Mouse (Mus musculus): ENCODE data around the gene Foxn3.
A peak's percentile ranks its signal among the peaks of the same experiment; 100 is the strongest.

Foxn3 gene

GRCm38 (mm10) chr12:99519862-99520261, 43.5 kb downstream of the Foxn3 start:
- no peak for DNase-seq

- DNase-seq = no peak
Measured at GRCm38 (mm10) chr12:99519191-99519614, 44.2 kb downstream of the Foxn3 start.

GRCm38 (mm10) chr12:99518640-99519039, 44.7 kb downstream of the Foxn3 start:
- no peak for DNase-seq

GRCm38 (mm10) chr12:99518126-99518525, 45.3 kb downstream of the Foxn3 start:
- no peak for DNase-seq

GRCm38 (mm10) chr12:99517296-99517695, 46.1 kb downstream of the Foxn3 start:
- DNase-seq = no peak

GRCm38 (mm10) chr12:99515481-99515880, 47.9 kb downstream of the Foxn3 start:
- DNase-seq = no peak

- DNase-seq = no peak
Measured at GRCm38 (mm10) chr12:99511644-99512043, 51.7 kb downstream of the Foxn3 start.

GRCm38 (mm10) chr12:99510759-99511158, 52.6 kb downstream of the Foxn3 start:
- DNase-seq = no peak

- no peak for DNase-seq
Measured at GRCm38 (mm10) chr12:99502225-99502624, 61.2 kb downstream of the Foxn3 start.

GRCm38 (mm10) chr12:99498978-99499694, 64.2 kb downstream of the Foxn3 start:
- peak; percentile 60 for DNase-seq

GRCm38 (mm10) chr12:99498189-99498977, 65.0 kb downstream of the Foxn3 start:
- DNase-seq = no peak

GRCm38 (mm10) chr12:99496945-99497344, 66.4 kb downstream of the Foxn3 start:
- no peak for DNase-seq

GRCm38 (mm10) chr12:99490216-99490615, 73.2 kb downstream of the Foxn3 start:
- DNase-seq = no peak

GRCm38 (mm10) chr12:99489001-99489592, 74.3 kb downstream of the Foxn3 start:
- no peak for DNase-seq

GRCm38 (mm10) chr12:99480372-99480771, 83.0 kb downstream of the Foxn3 start:
- no peak for DNase-seq

GRCm38 (mm10) chr12:99474176-99474575, 89.2 kb downstream of the Foxn3 start:
- DNase-seq = no peak

- DNase-seq = no peak
Measured at GRCm38 (mm10) chr12:99473406-99474133, 89.8 kb downstream of the Foxn3 start.

GRCm38 (mm10) chr12:99471431-99471830, 92.0 kb downstream of the Foxn3 start:
- no peak for DNase-seq

GRCm38 (mm10) chr12:99467884-99468311, 95.5 kb downstream of the Foxn3 start:
- peak; percentile 46 for DNase-seq

GRCm38 (mm10) chr12:99467256-99467883, 96.0 kb downstream of the Foxn3 start:
- DNase-seq = no peak

- no peak for DNase-seq
Measured at GRCm38 (mm10) chr12:99466426-99466825, 97.0 kb downstream of the Foxn3 start.

GRCm38 (mm10) chr12:99464291-99464690, 99.1 kb downstream of the Foxn3 start:
- no peak for DNase-seq

- no peak for DNase-seq
Measured at GRCm38 (mm10) chr12:99462846-99463245, 100.5 kb downstream of the Foxn3 start.
